Comparison of ENCODE assay signal across 13 mouse cellular contexts in genomic region chr3:147749939-147750841, GRCm38 (mm10).
A peak's percentile ranks its signal among the peaks of the same experiment; 100 is the strongest.
DNase-seq lines count a peak whose midpoint lies in the region; ATAC-seq lines count a peak whose summit lies in the region.
"Had no signal": no experiment of that assay in that cellular context is flagged by ENCODE, and none has a peak within 500 bp of the region (broad histone marks: within the 10 kb centered on the region; RNA-seq: fewer than 3 reads in every experiment).

No protein-coding gene starts in this region.

- no peaks in the 10 kb centered on the region for H3K4me1 ChIP-seq in heart, embryonic 15.5 days (replicated peaks)
- no peaks in the 10 kb centered on the region for H3K4me1 ChIP-seq in lung, embryonic 15.5 days
- H3K4me1 ChIP-seq in forebrain, embryonic 11.5 days (replicated peaks; ENCODE audit: control insufficient read depth, insufficient read depth, low read length): no peaks in the 10 kb centered on the region
- no peaks in the 10 kb centered on the region for H3K4me1 ChIP-seq in midbrain, embryonic 14.5 days (ENCODE audit: control insufficient read depth, insufficient read depth, low read length)
- H3K4me1 ChIP-seq: liver, embryonic 15.5 days; neural tube, embryonic 12.5 days had no signal

- H3K27ac ChIP-seq in heart, embryonic 15.5 days: peak overlapping the region; percentile 22; the same call in 1 of the 2 replicates
- H3K27ac ChIP-seq in lung, embryonic 15.5 days: no peak overlapping the region
- H3K27ac ChIP-seq in forebrain, embryonic 11.5 days (ENCODE audit: low read depth, low read length): peak overlapping the region; percentile 15; the same call in 1 of the 2 replicates
- H3K27ac ChIP-seq in midbrain, embryonic 14.5 days (replicated peaks; ENCODE audit: low read depth, low read length): 0 out of 2 replicates have a peak overlapping the region, but pooled peaks have one; percentile 8
- H3K27ac ChIP-seq: liver, embryonic 15.5 days; neural tube, embryonic 12.5 days had no signal

- no peak for DNase-seq in heart, adult 9 months (ENCODE audit: low spot score in 2 of 2)
- DNase-seq in lung, adult 18-20 months: no peak
- DNase-seq in forebrain, embryonic 11.5 days (ENCODE audit: low spot score): peak; percentile 53
- peak; percentile 29 for DNase-seq in midbrain, embryonic 14.5 days
- no peak for DNase-seq in layer of hippocampus, adult 9-10 months (ENCODE audit: low spot score)
- DNase-seq in spleen, postnatal 36 days (ENCODE audit: low spot score in 2 of 2): no peak
- DNase-seq: right cerebral cortex, postnatal 14 days; thymus, adult 18-20 months had no signal

- H3K4me3 ChIP-seq in heart, embryonic 15.5 days: no peak overlapping the region
- no peak overlapping the region for H3K4me3 ChIP-seq in lung, embryonic 15.5 days
- no peak overlapping the region for H3K4me3 ChIP-seq in forebrain, embryonic 11.5 days (ENCODE audit: low read depth, low read length)
- no peak overlapping the region for H3K4me3 ChIP-seq in midbrain, embryonic 14.5 days (replicated peaks; ENCODE audit: low read depth, low read length)
- H3K4me3 ChIP-seq: liver, embryonic 15.5 days; neural tube, embryonic 12.5 days had no signal

- H3K4me2 ChIP-seq in heart, embryonic 15.5 days: no peak overlapping the region
- no peak overlapping the region for H3K4me2 ChIP-seq in lung, embryonic 15.5 days
- H3K4me2 ChIP-seq in forebrain, embryonic 11.5 days (ENCODE audit: low read depth, low read length, severe bottlenecking): peak overlapping the region; percentile 27; the same call in 1 of the 2 replicates
- H3K4me2 ChIP-seq in midbrain, embryonic 14.5 days (ENCODE audit: low read length): no peak overlapping the region
- H3K4me2 ChIP-seq: liver, embryonic 15.5 days; neural tube, embryonic 12.5 days had no signal

- WGBS in heart, embryonic 15.5 days: 63% methylated on average over 12 of the region's 12 CpGs
- 60% methylated on average over 12 of the region's 12 CpGs for WGBS in lung, embryonic 15.5 days
- 32% methylated on average over 12 of the region's 12 CpGs for WGBS in forebrain, embryonic 11.5 days
- WGBS in midbrain, embryonic 14.5 days: 26% methylated on average over 12 of the region's 12 CpGs

- no peak overlapping the region for H3K9ac ChIP-seq in heart, embryonic 15.5 days
- H3K9ac ChIP-seq in lung, embryonic 15.5 days: no peak overlapping the region
- H3K9ac ChIP-seq in forebrain, embryonic 11.5 days (ENCODE audit: low read length): no peak overlapping the region
- no peak overlapping the region for H3K9ac ChIP-seq in midbrain, embryonic 14.5 days (replicated peaks; ENCODE audit: low read length)
- H3K9ac ChIP-seq: liver, embryonic 15.5 days; neural tube, embryonic 12.5 days had no signal

- H3K36me3 ChIP-seq in heart, embryonic 15.5 days: no peaks in the 10 kb centered on the region
- no peaks in the 10 kb centered on the region for H3K36me3 ChIP-seq in lung, embryonic 15.5 days
- no peaks in the 10 kb centered on the region for H3K36me3 ChIP-seq in forebrain, embryonic 11.5 days (ENCODE audit: control insufficient read depth, insufficient read depth, low read length)
- no peaks in the 10 kb centered on the region for H3K36me3 ChIP-seq in midbrain, embryonic 14.5 days (ENCODE audit: control insufficient read depth, insufficient read depth, low read length)
- H3K36me3 ChIP-seq: liver, embryonic 15.5 days; neural tube, embryonic 12.5 days had no signal

- no peak for ATAC-seq in heart, embryonic 15.5 days (replicated peaks; ENCODE audit: insufficient number of reproducible peaks, insufficient read depth, low FRiP score, low read depth)
- peak; percentile 67; the same call in 1 of the 2 replicates for ATAC-seq in lung, embryonic 15.5 days (ENCODE audit: borderline replicate concordance, extremely low read depth, low FRiP score, low TSS enrichment)
- ATAC-seq in forebrain, embryonic 11.5 days (replicated peaks; ENCODE audit: low FRiP score): peak; percentile 70
- no peak for ATAC-seq in midbrain, embryonic 14.5 days (ENCODE audit: low FRiP score, low TSS enrichment)
- ATAC-seq: CD4-positive, CD25-positive, alpha-beta regulatory T cell, adult 4 months had no signal

- no peaks in the 10 kb centered on the region for H3K27me3 ChIP-seq in heart, embryonic 15.5 days
- H3K27me3 ChIP-seq in lung, embryonic 15.5 days: no peaks in the 10 kb centered on the region
- no peaks in the 10 kb centered on the region for H3K27me3 ChIP-seq in forebrain, embryonic 11.5 days (ENCODE audit: control insufficient read depth, insufficient read depth, low read length)
- H3K27me3 ChIP-seq in midbrain, embryonic 14.5 days (ENCODE audit: control insufficient read depth, insufficient read depth, low read length): no peaks in the 10 kb centered on the region
- H3K27me3 ChIP-seq: liver, embryonic 15.5 days; neural tube, embryonic 12.5 days had no signal

- no peaks in the 10 kb centered on the region for H3K9me3 ChIP-seq in heart, embryonic 15.5 days (replicated peaks)
- H3K9me3 ChIP-seq in lung, embryonic 15.5 days: no peaks in the 10 kb centered on the region
- H3K9me3 ChIP-seq in forebrain, embryonic 11.5 days (ENCODE audit: control insufficient read depth, low read length): no peaks in the 10 kb centered on the region
- no peaks in the 10 kb centered on the region for H3K9me3 ChIP-seq in midbrain, embryonic 14.5 days (ENCODE audit: control insufficient read depth, low read length)
- H3K9me3 ChIP-seq: liver, embryonic 15.5 days; neural tube, embryonic 12.5 days had no signal

Comparison
In these comparisons a context has a peak if more than half of its experiments do, and no peak if none do; other contexts are left out.
1. ATAC-seq: peak in lung, embryonic 15.5 days (single experiment) and forebrain, embryonic 11.5 days (single experiment); none in heart, embryonic 15.5 days (single experiment) and midbrain, embryonic 14.5 days (single experiment).
2. DNase-seq: peak in forebrain, embryonic 11.5 days (single experiment) and midbrain, embryonic 14.5 days (single experiment); none in heart, adult 9 months (0 of 2), lung, adult 18-20 months (0 of 2), layer of hippocampus, adult 9-10 months (single experiment) and spleen, postnatal 36 days (0 of 2).